Mouse (Mus musculus) liver, adult 2 months (tissue): ENCODE results near the gene Abcc3.

Experiments used
- CTCF ChIP-seq: fragments of 200-500 bp; IDR thresholded peaks from 2 replicates; pipeline ENCODE4 v1.5.1; 2011; ENCODE audit warnings: low read depth, low read length, control low read depth
- POLR2A ChIP-seq: fragments of 200-500 bp; IDR thresholded peaks from 2 replicates; pipeline ENCODE4 v1.6.1; 2011; ENCODE audit warnings: low read length, control low read depth; ENCODE audit not compliant: insufficient read depth; ENCODE audit errors: extremely low read depth

- TF ChIP-seq POLR2A, result no peak
- no peak for TF ChIP-seq CTCF
Observed at GRCm38 (mm10) chr11:94351094-94351493, 41.7 kb downstream of the Abcc3 start.
